Mouse (Mus musculus): ENCODE measurements around the gene Rab25. TPM values are rescaled to one million over a fixed set of nuclear protein-coding genes. Genes with fewer than 3 reads are reported as not detected.

Rab25 gene
- polyA plus RNA-seq, 1 experiment from 2014 or later: 1.6 TPM

DNA sequence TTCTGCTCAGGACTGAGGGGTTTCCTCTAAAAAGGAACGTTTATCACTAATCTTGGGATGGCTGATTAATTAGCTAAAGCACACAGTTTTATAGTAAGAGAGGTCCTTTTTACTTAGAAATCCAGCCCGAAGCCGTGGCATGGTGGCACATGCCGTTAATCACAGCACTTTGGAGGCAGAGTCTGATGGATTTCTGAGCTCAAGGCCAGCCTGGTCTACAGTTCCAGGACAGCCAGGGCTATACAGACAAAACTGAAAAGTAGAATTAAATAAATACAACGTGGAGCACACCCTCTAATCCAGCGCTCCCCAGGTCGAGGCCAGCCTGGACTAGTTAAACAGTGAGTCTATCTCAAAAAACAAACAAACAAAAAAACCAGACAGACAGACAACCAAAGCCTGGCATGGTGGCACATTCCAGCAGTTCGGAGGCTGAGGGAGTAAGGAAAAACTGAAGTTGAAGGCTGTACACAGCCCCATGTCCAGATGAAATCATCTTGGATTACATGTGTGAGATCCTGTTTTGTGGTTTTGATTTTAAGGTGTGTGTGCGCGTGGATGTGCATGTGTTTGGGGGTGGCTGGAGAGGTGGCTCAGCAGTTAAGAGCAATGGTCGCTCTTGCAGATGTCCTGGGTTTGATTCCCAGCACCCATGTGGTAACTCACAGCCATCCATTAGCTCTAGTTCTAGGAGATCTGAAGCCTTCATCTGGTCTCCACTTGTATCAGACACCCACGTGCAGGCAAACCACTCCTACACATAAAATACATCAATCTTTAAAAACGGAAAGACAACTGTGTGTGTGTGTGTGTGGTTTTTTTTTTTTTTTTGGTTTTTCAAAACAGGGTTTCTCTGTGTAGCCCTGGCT is 37.4 kb downstream of the Rab25 start:
- Histone ChIP-seq H3K4me3 (peak overlapping the region; percentile 63), H3K9me3 (no peaks in the 10 kb centered on the region), H3K27me3 (ENCODE audit: insufficient read depth, poor library complexity, severe bottlenecking) (no peaks in the 10 kb centered on the region), H3K4me1 (peaks cover 66% of the 10 kb centered on the region), H3K36me3 (no peaks in the 10 kb centered on the region), H3K27ac (peak overlapping the region; percentile 93)
- WGBS: 54% methylated on average over 13 of the region's 13 CpGs
- DNase-seq (ENCODE audit: low spot score): no peak

DNA sequence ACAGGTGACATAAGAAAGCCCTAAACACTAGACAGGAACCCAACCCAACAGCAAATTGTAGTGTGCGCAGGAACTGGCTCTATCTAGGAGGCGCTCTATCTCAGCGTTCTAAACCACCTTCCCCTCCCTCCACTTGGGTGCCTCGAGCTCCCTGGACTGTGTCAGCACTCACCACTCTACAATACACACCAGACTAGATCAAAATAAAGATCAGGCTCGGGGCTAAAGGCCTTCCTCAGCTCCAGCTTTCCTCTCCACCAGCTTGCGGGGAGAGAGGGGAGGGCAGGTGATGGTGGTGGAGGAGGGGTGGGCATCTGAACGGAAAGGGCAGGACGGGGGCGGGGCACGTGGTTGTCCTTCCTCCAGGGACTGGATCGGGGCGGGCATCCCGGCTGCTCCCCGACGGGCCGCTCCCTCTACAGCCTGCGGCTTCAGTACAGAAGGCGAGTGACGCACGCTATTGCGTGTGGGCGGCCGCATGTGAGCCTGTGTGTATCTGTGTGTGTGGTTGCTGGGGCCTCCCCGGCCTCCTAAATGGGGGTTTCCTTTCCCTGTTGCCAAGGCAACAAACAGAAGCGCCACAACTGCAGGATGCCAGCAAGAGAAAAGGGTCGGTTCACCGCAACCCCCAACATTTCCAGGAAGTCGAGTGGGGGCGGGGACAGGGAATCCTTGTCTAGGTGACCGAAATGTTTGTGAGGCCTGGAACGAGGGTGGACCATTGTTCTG is 38.2 kb downstream of the Rab25 start, which contains the start of gene Lmna:
Gene Lmna (minus strand): TSS at position 265 of the 729 bp plus-strand sequence.
- under 1% methylated on average over 31 of the region's 31 CpGs for WGBS
- H3K27ac ChIP-seq: peak within 1 kb of the TSS; percentile 93
- no peaks in the 10 kb centered on the region for H3K36me3 ChIP-seq
- DNase-seq (ENCODE audit: low spot score): peak; percentile 98
- H3K27me3 ChIP-seq (ENCODE audit: insufficient read depth, poor library complexity, severe bottlenecking): no peaks in the 10 kb centered on the region
- H3K4me1 ChIP-seq: peaks cover 71% of the 10 kb centered on the region
- peak within 1 kb of the TSS; percentile 63 for H3K4me3 ChIP-seq
- no peaks in the 10 kb centered on the region for H3K9me3 ChIP-seq

DNA sequence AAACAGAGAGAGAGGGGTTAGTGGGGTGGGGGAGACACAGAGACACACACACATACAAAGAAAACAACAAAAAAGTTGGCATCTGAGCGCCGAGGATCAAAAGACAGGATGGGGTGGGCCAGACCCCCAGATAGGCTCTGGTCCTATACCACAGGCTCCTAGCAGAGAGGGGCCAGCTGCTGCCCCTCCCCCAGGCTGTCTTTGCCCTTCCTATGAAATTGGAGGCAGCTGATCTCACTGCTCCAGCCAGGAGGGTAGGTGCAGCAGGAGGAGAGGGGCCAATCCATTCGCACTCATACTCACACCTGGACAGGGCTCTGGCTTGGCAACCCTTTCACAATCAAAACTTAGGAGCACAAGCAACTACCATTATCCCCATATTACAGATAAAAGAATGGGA is 38.9 kb downstream of the Rab25 start:
- no peaks in the 10 kb centered on the region for H3K9me3 ChIP-seq
- H3K27me3 ChIP-seq (ENCODE audit: insufficient read depth, poor library complexity, severe bottlenecking): no peaks in the 10 kb centered on the region
- H3K36me3 ChIP-seq: no peaks in the 10 kb centered on the region
- peak overlapping the region; percentile 93 for H3K27ac ChIP-seq
- peaks cover 65% of the 10 kb centered on the region for H3K4me1 ChIP-seq
- no peak for DNase-seq (ENCODE audit: low spot score)
- WGBS: 66% methylated on average over 3 of the region's 3 CpGs
- peak overlapping the region; percentile 63 for H3K4me3 ChIP-seq

DNA sequence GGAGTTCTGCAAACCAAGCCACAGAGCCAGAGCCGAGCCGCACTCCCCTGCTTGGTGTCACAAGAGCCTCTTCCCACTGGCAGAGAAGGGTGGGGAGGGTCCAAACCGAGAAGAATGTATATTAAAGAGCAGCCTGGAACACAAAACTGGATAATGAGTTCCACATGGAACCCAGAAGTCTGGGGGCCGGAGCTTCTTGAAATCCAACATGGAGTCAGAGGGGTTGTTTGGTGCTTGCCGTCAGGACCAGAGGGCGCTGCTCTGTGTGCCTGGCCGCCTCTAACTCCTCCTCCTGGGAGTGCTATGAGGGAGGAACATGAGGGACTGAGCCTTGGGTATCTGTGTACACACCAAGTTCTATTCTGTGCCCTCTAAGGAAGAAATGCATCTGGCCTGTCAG is 42.3 kb downstream of the Rab25 start:
- peaks cover 62% of the 10 kb centered on the region for H3K4me1 ChIP-seq
- H3K9me3 ChIP-seq: no peaks in the 10 kb centered on the region
- no peak for DNase-seq (ENCODE audit: low spot score)
- WGBS: 55% methylated on average over 7 of the region's 7 CpGs
- no peaks in the 10 kb centered on the region for H3K36me3 ChIP-seq
- H3K4me3 ChIP-seq: no peak overlapping the region
- H3K27ac ChIP-seq: no peak overlapping the region
- peaks cover 13% of the 10 kb centered on the region for H3K27me3 ChIP-seq (ENCODE audit: insufficient read depth, poor library complexity, severe bottlenecking)

DNA sequence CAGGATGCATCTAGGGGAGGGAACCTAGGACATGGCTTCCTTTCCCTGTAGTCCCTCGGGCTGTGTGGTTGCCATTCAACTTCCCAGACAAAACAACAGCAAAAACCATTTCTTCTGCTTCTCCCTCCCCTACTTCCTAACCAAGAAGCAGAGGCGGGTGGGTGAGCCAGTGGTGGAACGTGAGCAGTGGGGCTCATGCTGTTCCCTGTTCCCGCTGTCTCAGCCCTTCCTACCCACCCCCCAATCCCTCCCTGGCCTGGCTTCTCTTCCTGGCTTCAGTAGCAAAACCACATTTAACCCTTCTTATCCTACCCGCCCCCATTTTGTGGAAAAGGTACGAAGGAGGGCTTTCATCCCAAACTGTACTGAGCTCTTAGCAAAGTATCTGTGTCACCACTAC is 43.0 kb downstream of the Rab25 start:
- H3K36me3 ChIP-seq: no peaks in the 10 kb centered on the region
- H3K4me3 ChIP-seq: no peak overlapping the region
- H3K4me1 ChIP-seq: peaks cover 62% of the 10 kb centered on the region
- H3K9me3 ChIP-seq: no peaks in the 10 kb centered on the region
- 75% methylated on average over 6 of the region's 6 CpGs for WGBS
- no peak for DNase-seq (ENCODE audit: low spot score)
- peaks cover 13% of the 10 kb centered on the region for H3K27me3 ChIP-seq (ENCODE audit: insufficient read depth, poor library complexity, severe bottlenecking)
- no peak overlapping the region for H3K27ac ChIP-seq

DNA sequence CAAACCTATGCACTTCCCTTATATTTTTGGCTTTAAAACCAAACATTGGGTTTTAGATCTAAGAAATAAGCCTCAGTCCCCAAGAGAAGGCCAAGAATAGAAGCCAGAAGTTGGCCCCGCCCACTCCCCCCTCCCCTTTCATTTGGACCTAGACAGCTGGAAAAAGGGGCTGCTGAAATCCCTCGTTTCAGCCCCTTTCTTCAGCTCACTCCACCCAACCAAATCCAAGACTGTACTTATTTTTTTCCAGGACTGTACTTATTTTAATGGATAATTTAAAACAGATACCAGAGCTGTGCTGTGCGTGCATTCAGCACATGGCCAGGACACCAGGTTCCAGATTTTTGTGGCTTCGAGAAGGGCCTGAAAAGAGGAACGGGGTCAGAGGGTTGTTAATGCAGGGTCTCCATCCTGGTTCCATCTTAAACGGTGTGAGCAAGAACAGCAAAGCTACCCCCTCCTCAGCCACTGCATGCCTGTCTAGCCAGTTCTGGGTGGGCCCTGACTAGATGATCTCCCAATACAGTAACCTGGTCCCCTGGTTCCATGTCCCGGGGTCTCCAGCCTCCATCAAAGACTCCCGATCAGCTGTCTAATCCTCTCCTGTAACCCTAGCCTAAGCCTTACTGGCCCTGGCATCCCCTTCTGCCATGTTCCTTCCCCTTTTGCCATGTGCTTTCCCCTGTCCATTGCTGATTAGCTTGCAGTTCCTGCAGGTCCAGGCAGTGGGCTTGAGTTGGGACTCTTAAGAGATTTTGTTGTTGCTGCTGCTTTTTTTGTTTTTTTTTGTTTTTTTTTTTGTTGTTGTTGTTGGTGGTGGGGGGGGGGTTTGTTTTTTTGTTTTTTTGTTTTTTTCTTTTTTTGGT is 44.0 kb downstream of the Rab25 start:
- no peaks in the 10 kb centered on the region for H3K36me3 ChIP-seq
- peak overlapping the region; percentile 54; the same call in 1 of the 2 replicates for H3K27ac ChIP-seq
- H3K4me1 ChIP-seq: peaks cover 55% of the 10 kb centered on the region
- H3K27me3 ChIP-seq (ENCODE audit: insufficient read depth, poor library complexity, severe bottlenecking): peaks cover 13% of the 10 kb centered on the region
- DNase-seq (ENCODE audit: low spot score): no peak
- H3K4me3 ChIP-seq: peak overlapping the region; percentile 77
- WGBS: 47% methylated on average over 8 of the region's 8 CpGs
- H3K9me3 ChIP-seq: no peaks in the 10 kb centered on the region

DNA sequence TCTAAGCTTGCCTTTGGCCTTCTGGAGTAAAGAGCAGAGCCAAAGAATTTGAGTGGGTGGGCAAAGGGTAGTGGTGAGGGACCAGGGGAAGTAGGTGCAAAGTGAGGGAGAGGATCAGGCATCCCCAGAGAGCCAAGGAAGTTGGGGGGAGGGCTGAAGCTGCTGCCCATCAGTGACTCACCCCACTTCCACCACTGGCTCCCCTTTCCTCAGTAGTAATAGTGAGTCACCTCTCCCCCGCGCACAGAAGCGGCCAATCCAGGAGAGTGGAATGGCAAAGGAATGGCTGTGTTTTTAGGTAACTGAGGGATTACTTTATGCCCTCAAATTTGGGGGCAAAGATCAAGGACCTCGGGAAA is 44.6 kb downstream of the Rab25 start:
- Histone ChIP-seq H3K27ac (peak overlapping the region; percentile 86), H3K27me3 (ENCODE audit: insufficient read depth, poor library complexity, severe bottlenecking) (peaks cover 13% of the 10 kb centered on the region), H3K9me3 (no peaks in the 10 kb centered on the region), H3K4me3 (peak overlapping the region; percentile 77), H3K4me1 (peaks cover 55% of the 10 kb centered on the region), H3K36me3 (no peaks in the 10 kb centered on the region; the same call in 1 of the 2 replicates)
- no peak for DNase-seq (ENCODE audit: low spot score)
- WGBS: 17% methylated on average over 4 of the region's 4 CpGs

DNA sequence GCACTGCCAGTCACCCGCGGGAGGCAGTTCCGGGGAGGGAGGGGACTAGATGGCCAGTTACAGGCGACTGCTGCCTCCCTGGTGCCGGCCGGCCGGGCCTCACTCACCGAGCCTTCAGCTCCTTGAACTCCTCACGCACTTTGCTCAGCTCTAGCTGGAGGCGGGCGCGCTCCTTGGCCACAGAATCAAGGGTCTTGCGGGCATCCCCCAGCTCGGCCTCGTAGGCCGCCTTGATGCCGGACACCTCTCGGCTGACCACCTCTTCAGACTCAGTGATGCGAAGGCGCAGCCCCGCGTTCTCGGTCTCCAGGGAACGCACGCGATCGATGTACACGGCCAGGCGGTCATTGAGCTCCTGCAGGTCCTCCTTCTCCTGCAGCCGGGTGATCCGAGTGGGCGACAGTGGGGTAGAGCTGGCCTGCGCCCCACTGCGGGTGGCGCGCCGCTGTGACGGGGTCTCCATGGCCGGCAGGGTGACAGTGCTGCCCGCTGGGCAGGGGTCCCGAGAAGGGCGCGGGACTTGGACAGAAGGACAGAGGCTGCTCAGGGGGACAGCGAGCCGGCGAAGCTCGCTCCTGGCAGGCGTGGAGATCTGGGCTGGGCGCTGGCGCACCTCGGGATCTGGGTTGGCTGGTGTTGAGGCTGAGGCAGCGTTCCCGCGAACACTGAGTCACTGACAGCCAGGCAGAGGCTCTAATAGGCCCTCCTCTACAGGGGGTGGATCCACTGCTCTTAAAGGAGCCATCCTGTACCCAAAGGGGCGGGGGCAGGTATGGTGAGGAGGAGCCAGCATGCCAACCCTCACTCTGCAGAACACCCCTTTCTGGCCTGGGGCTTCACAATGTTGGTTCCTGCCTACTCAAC is 45.2 kb downstream of the Rab25 start:
- H3K27me3 ChIP-seq (ENCODE audit: insufficient read depth, poor library complexity, severe bottlenecking): peaks cover 13% of the 10 kb centered on the region

DNA sequence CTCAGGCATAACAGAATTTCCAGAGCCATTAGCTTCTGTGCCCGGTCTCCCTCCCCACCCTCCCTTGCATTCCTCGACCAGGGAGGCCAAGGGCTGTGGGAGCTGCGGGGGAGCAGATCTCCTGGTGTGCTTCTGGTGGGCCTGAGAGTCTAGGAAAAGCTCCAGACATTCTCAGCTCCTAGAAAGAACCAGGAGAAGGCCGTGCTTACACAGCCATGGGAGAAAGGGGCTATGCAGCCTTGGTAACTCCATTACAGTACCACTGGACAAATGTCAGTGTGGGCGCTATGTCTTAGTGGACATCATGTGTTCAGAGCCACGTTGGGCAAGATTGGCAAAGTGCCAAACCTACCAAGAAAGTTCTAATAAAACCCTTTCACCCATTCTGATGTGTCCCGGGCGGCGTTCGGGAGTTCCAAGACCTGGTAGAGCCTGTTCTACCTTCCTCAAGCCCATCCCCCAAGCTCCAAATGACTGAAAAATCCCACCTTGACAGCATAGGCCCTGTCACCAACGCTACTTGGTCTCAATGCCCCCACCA is 46.0 kb downstream of the Rab25 start:
- Histone ChIP-seq H3K4me3 (peak overlapping the region; percentile 77), H3K4me1 (peaks cover 52% of the 10 kb centered on the region), H3K27me3 (ENCODE audit: insufficient read depth, poor library complexity, severe bottlenecking) (peaks cover 13% of the 10 kb centered on the region), H3K36me3 (no peaks in the 10 kb centered on the region; the same call in 1 of the 2 replicates), H3K9me3 (no peaks in the 10 kb centered on the region), H3K27ac (peak overlapping the region; percentile 86)
- 11% methylated on average over 11 of the region's 11 CpGs for WGBS
- DNase-seq (ENCODE audit: low spot score): no peak

More for the DNA sequence above, 45.2 kb downstream of the Rab25 start:
- peak overlapping the region; percentile 77 for H3K4me3 ChIP-seq
- H3K27ac ChIP-seq: peak overlapping the region; percentile 86
- H3K36me3 ChIP-seq: no peaks in the 10 kb centered on the region; the same call in 1 of the 2 replicates
- DNase-seq (ENCODE audit: low spot score): peak; percentile 96
- peaks cover 55% of the 10 kb centered on the region for H3K4me1 ChIP-seq
- H3K9me3 ChIP-seq: no peaks in the 10 kb centered on the region
- WGBS: under 1% methylated on average over 55 of the region's 55 CpGs

DNA sequence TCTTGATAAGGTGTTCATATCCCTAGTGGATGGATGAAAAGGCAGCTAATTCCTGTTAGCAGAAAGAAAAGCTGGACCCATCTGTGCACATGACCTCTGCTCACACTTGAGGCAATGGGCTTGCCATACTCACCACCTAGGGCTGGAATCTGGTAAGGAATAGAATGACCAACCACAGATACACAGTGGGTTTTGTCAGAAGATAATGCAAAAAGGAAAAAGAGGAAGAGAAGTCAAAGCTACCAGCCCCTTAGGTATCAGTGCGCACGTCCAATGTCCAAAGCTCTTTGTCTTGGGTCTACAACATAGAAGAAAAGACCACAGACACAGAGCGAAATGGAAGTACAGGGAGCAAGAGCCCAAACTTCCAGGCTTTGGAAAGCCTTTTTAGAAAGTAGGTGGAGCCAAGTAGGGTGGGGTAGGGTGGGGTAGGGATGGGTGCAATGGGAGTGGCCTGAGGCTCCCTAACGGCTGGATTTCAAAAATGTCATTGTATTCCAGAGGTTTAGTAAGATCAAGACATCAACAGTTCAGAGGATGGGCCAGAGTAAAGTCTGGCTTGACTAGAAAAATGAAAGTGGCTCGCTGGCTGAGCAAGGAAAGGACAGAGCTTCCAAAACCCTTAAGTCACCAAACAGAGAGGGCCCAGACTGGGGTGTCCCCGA is 46.6 kb downstream of the Rab25 start:
- Histone ChIP-seq H3K9me3 (no peaks in the 10 kb centered on the region), H3K27me3 (ENCODE audit: insufficient read depth, poor library complexity, severe bottlenecking) (peaks cover 13% of the 10 kb centered on the region), H3K4me3 (peak overlapping the region; percentile 77), H3K36me3 (no peaks in the 10 kb centered on the region; the same call in 1 of the 2 replicates), H3K4me1 (peaks cover 52% of the 10 kb centered on the region), H3K27ac (peak overlapping the region; percentile 86)
- no peak for DNase-seq (ENCODE audit: low spot score)
- 51% methylated on average over 6 of the region's 6 CpGs for WGBS

DNA sequence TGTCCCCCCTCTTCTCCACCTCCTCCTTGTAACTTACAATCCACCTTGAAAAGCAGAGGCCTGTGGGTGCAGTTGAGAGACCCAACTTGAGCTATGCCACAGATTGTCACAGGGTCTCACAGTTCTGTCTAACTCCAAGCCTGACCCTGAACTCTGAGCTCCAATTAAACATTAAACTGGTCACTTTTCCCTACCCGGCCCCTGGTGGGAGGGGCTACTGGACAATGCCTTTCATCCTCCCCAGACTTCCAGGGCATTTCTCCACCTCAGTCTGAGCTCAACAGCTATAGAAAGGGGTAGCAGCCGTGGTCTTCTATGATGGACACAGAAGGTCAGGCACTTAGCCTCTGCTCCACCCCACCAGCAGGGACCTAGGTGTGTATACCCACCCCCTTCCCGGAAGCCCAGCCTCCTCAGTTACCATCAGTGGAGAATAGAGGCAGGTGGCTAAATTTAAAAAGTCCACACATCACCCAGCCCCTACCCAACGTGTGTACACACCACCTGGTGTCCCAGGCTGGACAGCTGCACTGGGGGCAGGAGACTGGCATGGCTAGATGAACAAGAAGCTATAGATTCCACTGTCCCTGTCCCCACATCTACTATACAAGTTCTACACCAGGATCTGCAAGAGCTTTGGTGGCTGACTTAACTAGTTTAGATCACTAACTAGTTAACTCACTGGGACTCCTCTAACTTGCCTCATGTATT is 47.3 kb downstream of the Rab25 start:
- Histone ChIP-seq H3K36me3 (no peaks in the 10 kb centered on the region; the same call in 1 of the 2 replicates), H3K27ac (no peak overlapping the region; the same call in 1 of the 2 replicates), H3K4me1 (peaks cover 56% of the 10 kb centered on the region), H3K4me3 (peak overlapping the region; percentile 77), H3K9me3 (no peaks in the 10 kb centered on the region), H3K27me3 (ENCODE audit: insufficient read depth, poor library complexity, severe bottlenecking) (peaks cover 13% of the 10 kb centered on the region)
- WGBS: 50% methylated on average over 4 of the region's 4 CpGs
- DNase-seq (ENCODE audit: low spot score): no peak
